Mouse (Mus musculus) E14TG2a.4 (cell line): ENCODE data around the gene Prkcg.
"Not testable (repeated sequence)": the region's sequence is repeated elsewhere in the genome, so short reads cannot be mapped to it uniquely, and the experiment has no call there.

Experiments used
- H3K27me3 ChIP-seq: 2 replicates; pipeline ENCODE4 v1.6.1; 2014; ENCODE audit warnings: low read length, control low read depth; ENCODE audit not compliant: insufficient read depth
- H3K36me3 ChIP-seq: 2 replicates; pipeline ENCODE4 v1.6.1; 2014; ENCODE audit warnings: low read length, control low read depth; ENCODE audit not compliant: insufficient read depth
- H3K4me1 ChIP-seq: replicated peaks from 2 replicates; pipeline ENCODE4 v1.6.1; 2014; ENCODE audit warnings: low read depth, low read length, control low read depth
- H3K4me3 ChIP-seq: replicated peaks from 2 replicates; pipeline ENCODE4 v1.5.1; 2014; ENCODE audit warnings: mild to moderate bottlenecking, low read length
- H3K9me3 ChIP-seq: 2 replicates; pipeline ENCODE4 v1.6.1; 2014; ENCODE audit warnings: low read length, control low read depth
- CTCF ChIP-seq: conservative IDR thresholded peaks from 2 replicates; pipeline ENCODE4 v1.5.1; 2014; ENCODE audit warnings: low read length
- NANOG ChIP-seq: IDR thresholded peaks from 2 replicates; pipeline ENCODE4 v1.6.1; 2014; ENCODE audit warnings: borderline replicate concordance, low read length, mixed read lengths
- POU5F1 ChIP-seq: IDR thresholded peaks from 2 replicates; pipeline ENCODE4 v1.6.1; 2014; ENCODE audit warnings: low read length, borderline replicate concordance

Gene Prkcg

GRCm38 (mm10) chr7:3284604-3285003, 4.4 kb upstream of the Prkcg start:
- TF ChIP-seq CTCF (no peak), POU5F1 (no peak), NANOG (no peak)
- H3K4me3 ChIP-seq, result 0 out of 2 replicates have a peak overlapping the region, but pooled peaks have one; percentile 13
- no peaks in the 10 kb centered on the region for H3K27me3 ChIP-seq
- no peaks in the 10 kb centered on the region for H3K36me3 ChIP-seq
- H3K9me3 ChIP-seq, result no peaks in the 10 kb centered on the region
- peaks cover 54% of the 10 kb centered on the region for H3K4me1 ChIP-seq

GRCm38 (mm10) chr7:3286036-3286435, 2.9 kb upstream of the Prkcg start:
- Histone ChIP-seq H3K9me3 (no peaks in the 10 kb centered on the region), H3K27me3 (no peaks in the 10 kb centered on the region), H3K4me1 (peaks cover 52% of the 10 kb centered on the region), H3K4me3 (no peak overlapping the region), H3K36me3 (no peaks in the 10 kb centered on the region)
- TF ChIP-seq POU5F1 (no peak), NANOG (no peak), CTCF (no peak)

- Histone ChIP-seq H3K27me3 (no peaks in the 10 kb centered on the region), H3K4me1 (peaks cover 57% of the 10 kb centered on the region), H3K36me3 (no peaks in the 10 kb centered on the region), H3K4me3 (no peak overlapping the region), H3K9me3 (no peaks in the 10 kb centered on the region)
- TF ChIP-seq CTCF, result no peak
- TF ChIP-seq POU5F1, result no peak
- no peak for TF ChIP-seq NANOG
Measured at GRCm38 (mm10) chr7:3287186-3287585, 1.8 kb upstream of the Prkcg start.

GRCm38 (mm10) chr7:3290257-3291033, 1.5 kb downstream of the Prkcg start:
- H3K27me3 ChIP-seq, result no peaks in the 10 kb centered on the region
- no peaks in the 10 kb centered on the region for H3K9me3 ChIP-seq
- peak overlapping the region; percentile 83 for H3K4me3 ChIP-seq
- TF ChIP-seq NANOG (no peak), CTCF (no peak), POU5F1 (no peak)
- H3K36me3 ChIP-seq, result peaks cover 13% of the 10 kb centered on the region
- peaks cover 55% of the 10 kb centered on the region for H3K4me1 ChIP-seq

GRCm38 (mm10) chr7:3291197-3291596, 2.2 kb downstream of the Prkcg start:
- H3K4me3 ChIP-seq, result peak overlapping the region; percentile 83
- TF ChIP-seq POU5F1 (no peak), NANOG (no peak), CTCF (no peak)
- no peaks in the 10 kb centered on the region for H3K27me3 ChIP-seq
- H3K36me3 ChIP-seq, result peaks cover 21% of the 10 kb centered on the region
- H3K4me1 ChIP-seq, result peaks cover 62% of the 10 kb centered on the region
- H3K9me3 ChIP-seq, result no peaks in the 10 kb centered on the region

GRCm38 (mm10) chr7:3291764-3292163, 2.8 kb downstream of the Prkcg start:
- Histone ChIP-seq H3K27me3 (no peaks in the 10 kb centered on the region), H3K9me3 (no peaks in the 10 kb centered on the region), H3K36me3 (peaks cover 26% of the 10 kb centered on the region), H3K4me1 (peaks cover 68% of the 10 kb centered on the region), H3K4me3 (peak overlapping the region; percentile 83)
- TF ChIP-seq CTCF, result no peak
- TF ChIP-seq POU5F1, result no peak
- no peak for TF ChIP-seq NANOG

GRCm38 (mm10) chr7:3292271-3292670, 3.3 kb downstream of the Prkcg start:
- Histone ChIP-seq H3K4me1 (peaks cover 73% of the 10 kb centered on the region), H3K4me3 (peak overlapping the region; percentile 83), H3K36me3 (peaks cover 31% of the 10 kb centered on the region)
- not testable (repeated sequence) for H3K9me3 ChIP-seq, H3K27me3 ChIP-seq

GRCm38 (mm10) chr7:3292791-3293190, 3.8 kb downstream of the Prkcg start:
- TF ChIP-seq POU5F1, result no peak
- no peak for TF ChIP-seq NANOG
- TF ChIP-seq CTCF, result no peak
- H3K4me1 ChIP-seq, result peaks cover 76% of the 10 kb centered on the region
- H3K27me3 ChIP-seq, result no peaks in the 10 kb centered on the region
- H3K9me3 ChIP-seq, result no peaks in the 10 kb centered on the region
- peaks cover 37% of the 10 kb centered on the region for H3K36me3 ChIP-seq
- H3K4me3 ChIP-seq, result peak overlapping the region; percentile 83

- TF ChIP-seq NANOG (no peak), CTCF (no peak), POU5F1 (no peak)
- H3K36me3 ChIP-seq, result peaks cover 57% of the 10 kb centered on the region
- H3K27me3 ChIP-seq, result no peaks in the 10 kb centered on the region
- H3K9me3 ChIP-seq, result no peaks in the 10 kb centered on the region
- H3K4me3 ChIP-seq, result no peak overlapping the region
- peaks cover 84% of the 10 kb centered on the region for H3K4me1 ChIP-seq
Measured at GRCm38 (mm10) chr7:3294794-3295193, 5.8 kb downstream of the Prkcg start.
